Mouse (Mus musculus): ENCODE measurements at regions not wholly inside any gene's neighbourhood (a gene's known extent, or its start where the extent isn't known, plus 50 kb on each side); places are given as distances from the start of the nearest gene placed in this dataset.

- TF ChIP-seq MXI1 (IDR thresholded peaks at IDR 0.05; ENCODE audit: low read depth, low read length) = no peak
- no peak for TF ChIP-seq NELFE (IDR thresholded peaks at IDR 0.05; ENCODE audit: low read depth, low read length)
- no peak for TF ChIP-seq TBP (IDR thresholded peaks at IDR 0.05; ENCODE audit: low read depth, low read length)
Measured at GRCm38 (mm10) chr11:56256356-56256755, 215.5 kb upstream of the Nmur2 start (continued).

GRCm38 (mm10) chr11:56254437-56254836 lies 213.6 kb upstream of the Nmur2 start:
- Histone ChIP-seq H3K36me3 (ENCODE audit: control insufficient read depth in 1 of 2, insufficient read depth in 2 of 2, low read length in 2 of 2) (no peaks in the 10 kb centered on the region), H3K27me3 (ENCODE audit: control insufficient read depth in 1 of 2, insufficient read depth in 2 of 2, low read length in 2 of 2) (no peaks in the 10 kb centered on the region), H3K27ac (ENCODE audit: control insufficient read depth, low read depth, low read length) (no peak overlapping the region), H3K9ac (ENCODE audit: control insufficient read depth, low read depth, low read length, poor library complexity, severe bottlenecking) (no peak overlapping the region), H3K9me3 (replicated peaks; ENCODE audit: insufficient read depth, low read length) (no peaks in the 10 kb centered on the region), H3K79me2 (ENCODE audit: control insufficient read depth, insufficient read depth, low read length, poor library complexity) (no peaks in the 10 kb centered on the region), H3K4me3 (ENCODE audit: control insufficient read depth in 1 of 2, insufficient read depth in 1 of 2, low read depth in 2 of 2, low read length in 2 of 2) (no peak overlapping the region), H3K4me1 (ENCODE audit: control insufficient read depth in 1 of 2, insufficient read depth in 2 of 2, low read length in 2 of 2) (no peaks in the 10 kb centered on the region)
- no peak for DNase-seq (ENCODE audit: low read depth, low spot score)
- TF ChIP-seq E2F4 (IDR thresholded peaks at IDR 0.05; ENCODE audit: borderline replicate concordance, low read depth, low read length) (no peak), ZNF384 (IDR thresholded peaks at IDR 0.05; ENCODE audit: low read depth, low read length) (no peak), ZC3H11A (IDR thresholded peaks at IDR 0.05; ENCODE audit: low read depth, low read length) (no peak)

- Histone ChIP-seq H3K4me3 (ENCODE audit: control insufficient read depth in 1 of 2, insufficient read depth in 1 of 2, low read depth in 2 of 2, low read length in 2 of 2) (no peak overlapping the region), H3K79me2 (ENCODE audit: control insufficient read depth, insufficient read depth, low read length, poor library complexity) (no peaks in the 10 kb centered on the region), H3K4me1 (ENCODE audit: control insufficient read depth in 1 of 2, insufficient read depth in 2 of 2, low read length in 2 of 2) (no peaks in the 10 kb centered on the region), H3K9me3 (replicated peaks; ENCODE audit: insufficient read depth, low read length) (no peaks in the 10 kb centered on the region), H3K27ac (ENCODE audit: control insufficient read depth, low read depth, low read length) (no peak overlapping the region), H3K9ac (ENCODE audit: control insufficient read depth, low read depth, low read length, poor library complexity, severe bottlenecking) (no peak overlapping the region), H3K27me3 (ENCODE audit: control insufficient read depth in 1 of 2, insufficient read depth in 2 of 2, low read length in 2 of 2) (no peaks in the 10 kb centered on the region), H3K36me3 (ENCODE audit: control insufficient read depth in 1 of 2, insufficient read depth in 2 of 2, low read length in 2 of 2) (no peaks in the 10 kb centered on the region)
- no peak for TF ChIP-seq ZNF384 (IDR thresholded peaks at IDR 0.05; ENCODE audit: low read depth, low read length)
- no peak for TF ChIP-seq UBTF (IDR thresholded peaks at IDR 0.05; ENCODE audit: borderline replicate concordance, insufficient read depth, low read depth, low read length)
- TF ChIP-seq POLR2AphosphoS5 (IDR thresholded peaks at IDR 0.05; ENCODE audit: borderline replicate concordance, low read depth, low read length) = no peak
- TF ChIP-seq USF1 (IDR thresholded peaks at IDR 0.05; ENCODE audit: low read depth, low read length) = no peak
- TF ChIP-seq CTCF (IDR thresholded peaks at IDR 0.05 in 2 of 3, conservative IDR thresholded peaks at IDR 0.05 in 1 of 3; ENCODE audit: control insufficient read depth in 1 of 3, insufficient read depth in 1 of 3, low read depth in 2 of 3, low read length in 3 of 3, poor library complexity in 1 of 3, severe bottlenecking in 1 of 3) = no peak
- TF ChIP-seq CHD2 (IDR thresholded peaks at IDR 0.05; ENCODE audit: low read length) = no peak
- no peak for TF ChIP-seq E2F4 (IDR thresholded peaks at IDR 0.05; ENCODE audit: borderline replicate concordance, low read depth, low read length)
- no peak for TF ChIP-seq GATA1 (IDR thresholded peaks at IDR 0.05; ENCODE audit: low read depth, low read length)
- TF ChIP-seq POLR2A (IDR thresholded peaks at IDR 0.05; ENCODE audit: control insufficient read depth in 1 of 2, insufficient read depth in 1 of 2, low read depth in 1 of 2, low read length in 2 of 2, poor library complexity in 1 of 2) = no peak
- no peak for TF ChIP-seq JUND (IDR thresholded peaks at IDR 0.05; ENCODE audit: low read depth, low read length)
- TF ChIP-seq KAT2A (conservative IDR thresholded peaks at IDR 0.05; ENCODE audit: low read depth, low read length) = no peak
- no peak for TF ChIP-seq TCF12 (IDR thresholded peaks at IDR 0.05; ENCODE audit: low read depth, low read length)
- no peak for TF ChIP-seq CHD1 (IDR thresholded peaks at IDR 0.05; ENCODE audit: low read depth, low read length)
- no peak for TF ChIP-seq ELF1 (IDR thresholded peaks at IDR 0.05; ENCODE audit: low read depth, low read length)
- no peak for TF ChIP-seq ZC3H11A (IDR thresholded peaks at IDR 0.05; ENCODE audit: low read depth, low read length)
- TF ChIP-seq USF2 (IDR thresholded peaks at IDR 0.05; ENCODE audit: borderline replicate concordance in 1 of 2, insufficient read depth in 1 of 2, low read depth in 1 of 2, low read length in 2 of 2) = no peak
- TF ChIP-seq RAD21 (IDR thresholded peaks at IDR 0.05; ENCODE audit: low read depth, low read length) = no peak
- TF ChIP-seq MXI1 (IDR thresholded peaks at IDR 0.05; ENCODE audit: low read depth, low read length) = no peak
- TF ChIP-seq TAL1 (IDR thresholded peaks at IDR 0.05; ENCODE audit: low read length) = no peak
- DNase-seq (ENCODE audit: low read depth, low spot score) = no peak
Measured at GRCm38 (mm10) chr11:56247333-56247823, 206.6 kb upstream of the Nmur2 start.
